Mouse (Mus musculus) erythroblast, embryonic 14.5 days (primary cell): Measurements from ENCODE around the gene Mapk10.

Experiments
- GATA1 ChIP-seq: IDR thresholded peaks from 2 replicates; pipeline ENCODE4 v1.6.1; 2012; ENCODE audit warnings: low read length, inconsistent platforms, mixed read lengths
- TAL1 ChIP-seq: IDR thresholded peaks from 3 replicates; pipeline ENCODE4 v1.6.1; 2012; ENCODE audit warnings: low read length, inconsistent platforms, mixed read lengths

- no peak for TF ChIP-seq TAL1
- no peak for TF ChIP-seq GATA1
Observed at GRCm38 (mm10) chr5:103221997-103222396, 10.9 kb upstream of the Mapk10 start.
